Mouse (Mus musculus): ENCODE results near the gene Polr2b.

Polr2b gene

DNA sequence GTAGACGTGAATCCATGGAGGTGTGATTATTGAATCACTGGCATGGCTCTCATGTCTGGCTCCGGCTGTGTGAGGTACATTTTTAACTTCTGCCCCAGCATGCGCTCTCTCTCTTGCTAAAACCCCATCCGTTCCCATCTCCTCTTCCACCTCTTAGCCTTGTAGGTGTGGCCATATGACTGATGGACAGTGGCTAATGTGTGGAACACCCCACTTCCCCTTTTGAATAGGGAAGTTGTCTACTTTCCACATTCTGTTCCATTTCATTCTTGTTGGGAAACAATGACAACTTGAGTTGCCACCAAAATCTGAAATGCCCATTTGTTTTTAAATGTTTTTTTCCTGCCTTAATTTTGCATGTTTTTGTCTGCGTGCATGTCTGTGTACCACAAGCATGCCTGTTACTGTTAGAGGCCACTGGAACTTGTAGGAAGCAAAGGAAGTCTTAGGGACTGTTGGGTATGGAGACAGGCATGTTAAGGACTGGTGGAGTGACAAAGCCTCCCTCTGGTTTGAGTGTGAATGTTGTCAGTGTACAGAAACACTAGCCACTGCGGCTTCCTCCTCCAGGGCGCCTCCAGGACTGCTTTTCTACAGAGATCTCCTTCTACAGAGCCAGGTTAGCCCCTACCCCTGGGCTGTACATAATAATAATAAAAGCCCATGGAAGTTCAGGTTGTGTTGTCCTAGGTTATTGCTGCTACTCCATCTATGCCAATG, 17.0 kb upstream of the Polr2b start:
- in situ Hi-C loops (cut with MboI, MseI) = loop anchor here (5.0 kb wide), 1 partner anchor 49 kb away; no protein-coding TSS in a partner anchor

DNA sequence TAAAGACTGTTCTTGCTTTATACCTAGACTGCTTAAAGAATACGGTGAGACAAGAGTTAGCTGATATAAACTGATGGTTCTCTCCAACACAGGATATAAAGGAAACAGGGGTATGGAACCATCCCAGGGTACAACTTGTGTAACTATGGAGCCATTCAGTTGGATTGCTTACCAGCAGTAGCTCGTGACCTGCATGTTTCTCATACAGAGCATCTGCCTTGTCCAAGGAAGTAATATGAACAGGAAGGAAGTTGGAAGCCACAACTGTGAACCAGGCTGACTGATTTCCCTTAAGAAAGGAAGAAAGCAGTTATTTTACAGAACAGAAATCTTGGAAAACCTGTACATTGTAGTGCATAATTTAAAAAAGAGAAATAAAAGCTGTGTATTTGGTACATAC, 10.5 kb upstream of the Polr2b start:
- in situ Hi-C loops (cut with MboI, MseI) = no loop called here

DNA sequence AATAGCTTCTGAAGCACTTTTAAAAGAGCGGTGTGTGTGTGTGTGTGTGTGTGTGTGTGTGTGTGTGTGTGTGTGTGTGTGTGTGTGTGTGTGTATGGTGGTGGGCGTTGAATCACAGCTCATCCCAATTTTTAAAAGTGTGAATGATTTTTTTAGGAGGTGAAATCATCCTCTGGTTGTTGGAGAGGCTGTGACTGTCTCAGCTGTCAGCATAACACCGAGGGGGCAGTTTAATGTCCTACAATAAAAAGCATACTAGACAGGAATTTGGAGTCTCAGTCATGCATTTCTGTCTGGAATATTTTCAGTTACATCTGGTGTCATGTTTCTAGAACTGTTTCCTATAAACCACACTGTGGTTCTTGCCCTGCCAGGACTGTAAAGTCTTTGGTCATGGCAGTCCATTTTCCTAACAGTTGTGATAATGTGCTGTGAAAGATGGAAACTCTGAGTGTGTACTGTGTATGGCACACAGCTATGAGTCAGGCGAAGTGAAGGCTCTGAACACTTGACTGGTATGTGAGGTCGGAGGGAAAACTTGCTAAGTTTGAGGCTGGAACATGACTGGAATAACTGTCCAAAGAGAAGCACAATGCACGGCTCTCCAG, 8.5 kb upstream of the Polr2b start:
- in situ Hi-C loops (cut with MboI, MseI) = no loop called here

DNA sequence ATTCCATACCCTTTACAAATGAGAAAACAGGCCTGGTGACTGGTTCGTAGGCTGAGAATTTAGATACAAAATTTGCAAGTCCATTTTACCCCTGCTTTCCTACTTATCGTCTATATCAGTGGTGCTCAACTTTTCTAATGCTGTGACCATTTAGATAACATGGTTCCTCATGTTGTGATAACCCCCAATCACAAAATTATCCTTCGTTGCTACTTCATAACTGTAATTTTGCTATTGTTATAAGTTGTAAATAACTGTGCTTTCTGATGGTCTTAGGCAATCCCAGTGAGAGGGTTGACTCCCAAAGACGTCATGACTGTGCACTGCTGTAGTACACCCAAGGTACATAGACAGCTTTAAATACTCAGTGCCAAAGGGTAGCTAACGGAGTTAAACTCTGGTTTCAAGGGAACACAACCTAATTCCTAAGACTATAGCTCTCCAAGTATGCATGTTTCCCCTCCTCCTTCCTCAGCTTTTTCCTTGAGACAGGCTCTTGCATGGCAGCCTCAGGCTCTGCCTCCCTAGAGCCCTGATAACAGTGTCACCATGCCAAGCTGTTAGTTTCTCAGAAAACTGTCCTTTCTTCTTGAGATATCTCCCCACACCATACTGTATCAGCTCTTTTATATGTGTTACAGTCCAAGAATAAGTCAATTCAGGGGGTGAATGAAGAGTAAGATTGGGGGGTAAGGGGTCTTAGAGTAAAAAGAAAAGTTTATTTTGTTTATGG, 2.0 kb upstream of the Polr2b start:
- in situ Hi-C loops (cut with MboI, MseI) = no loop called here

DNA sequence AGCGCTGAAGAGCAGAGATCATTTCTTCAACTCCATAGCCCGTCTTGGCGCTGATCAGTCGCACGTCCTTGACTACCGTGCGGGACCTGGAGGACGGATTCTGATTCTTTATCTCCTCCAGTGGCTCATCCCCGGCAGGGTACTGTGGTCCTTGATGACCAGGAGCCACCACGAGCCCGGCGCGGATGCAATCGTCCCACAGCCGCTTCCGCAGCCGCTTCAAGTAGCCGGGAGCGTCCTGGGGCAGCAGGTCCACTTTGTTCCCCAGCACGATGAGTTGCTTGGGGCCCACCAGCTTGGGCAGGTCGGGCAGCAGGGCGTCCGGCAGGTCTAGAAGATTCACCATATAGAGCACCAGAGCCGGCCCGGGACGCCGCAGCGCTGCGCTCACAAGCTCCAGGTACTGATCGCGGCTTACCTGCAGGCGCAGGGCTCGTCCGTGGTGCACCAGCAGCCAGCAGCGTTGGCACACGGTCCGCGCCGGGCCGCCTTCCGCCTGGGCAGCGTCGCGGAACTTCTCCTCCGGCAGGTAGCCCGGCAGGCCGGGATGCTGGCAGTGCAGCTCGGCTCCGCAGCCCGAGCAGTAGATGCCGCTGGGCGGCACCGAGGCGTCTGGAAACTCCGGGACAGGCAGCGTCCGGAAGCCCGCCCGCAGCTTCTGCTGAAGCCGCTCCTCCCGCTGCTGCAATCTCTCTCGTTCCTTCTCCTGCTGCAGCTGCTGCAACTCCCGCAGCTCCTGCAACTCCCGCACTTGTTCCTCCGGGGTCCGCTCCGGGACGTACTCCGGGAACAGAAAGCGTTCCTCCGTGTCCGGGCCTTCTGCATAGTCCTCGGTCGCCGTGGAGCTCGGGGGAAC, 668 bp upstream of the Polr2b start:
- in situ Hi-C loops (cut with MboI, MseI) = no loop called here

DNA sequence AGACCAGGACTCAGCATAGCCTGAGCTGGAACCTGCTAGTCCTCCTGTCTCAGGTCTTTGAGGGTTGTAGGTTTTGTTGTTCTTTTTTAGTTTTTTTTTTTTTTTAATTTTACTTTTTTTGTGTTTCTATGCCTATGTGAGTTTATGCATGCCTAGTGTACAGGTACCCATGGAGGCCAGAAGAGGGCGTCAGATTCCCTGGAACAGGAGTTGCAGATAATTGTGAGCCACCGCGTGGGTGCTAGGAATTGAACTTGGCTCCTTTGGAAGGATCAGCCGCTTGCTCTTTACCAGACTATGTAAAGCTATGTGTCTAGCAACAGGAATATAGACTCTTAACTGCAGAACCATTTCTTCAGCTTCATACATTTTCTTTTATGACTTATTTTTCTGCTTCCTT, 4.3 kb downstream of the Polr2b start:
- in situ Hi-C loops (cut with MboI, MseI) = no loop called here

DNA sequence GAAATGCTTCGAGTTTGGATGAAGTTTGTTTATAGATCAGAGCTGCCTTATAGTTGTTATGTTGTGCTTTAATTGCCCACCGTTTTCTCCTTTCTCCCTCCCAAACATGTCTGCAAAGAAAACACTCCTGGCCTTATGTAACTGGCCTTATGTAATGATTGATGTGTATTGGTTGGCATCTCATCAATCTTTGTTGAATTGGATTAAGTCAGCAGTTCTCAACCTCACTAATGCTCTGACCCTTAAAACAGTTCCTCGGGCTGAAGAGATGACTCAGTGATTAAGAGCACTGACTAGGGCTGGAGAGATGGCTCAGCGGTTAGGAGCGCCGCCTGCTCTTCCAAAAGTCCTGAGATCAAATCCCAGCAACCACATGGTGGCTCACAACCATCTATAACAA, 5.0 kb downstream of the Polr2b start:
- in situ Hi-C loops (cut with MboI, MseI) = loop anchor here (5.0 kb wide), 1 partner anchor 338 kb away; no protein-coding TSS in a partner anchor

DNA sequence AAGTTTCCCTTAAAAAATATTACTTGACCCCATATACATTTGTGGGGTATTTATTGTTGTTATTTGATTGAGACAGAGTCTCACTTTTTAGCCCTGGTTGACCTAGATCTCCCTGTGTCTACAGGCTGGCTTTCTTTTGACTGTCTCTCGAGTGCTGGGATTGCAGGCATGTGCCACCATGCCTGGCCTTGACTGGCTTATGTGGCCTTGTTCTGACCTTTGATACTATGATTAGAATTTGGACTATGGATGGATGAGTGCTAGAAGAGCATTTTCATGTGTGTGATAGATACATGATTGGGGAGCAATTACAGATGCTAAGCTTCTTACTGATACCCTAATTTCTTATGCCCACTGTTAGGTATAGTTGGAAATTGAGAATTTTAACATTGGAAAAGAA, 15.0 kb downstream of the Polr2b start:
- in situ Hi-C loops (cut with MboI, MseI) = no loop called here

DNA sequence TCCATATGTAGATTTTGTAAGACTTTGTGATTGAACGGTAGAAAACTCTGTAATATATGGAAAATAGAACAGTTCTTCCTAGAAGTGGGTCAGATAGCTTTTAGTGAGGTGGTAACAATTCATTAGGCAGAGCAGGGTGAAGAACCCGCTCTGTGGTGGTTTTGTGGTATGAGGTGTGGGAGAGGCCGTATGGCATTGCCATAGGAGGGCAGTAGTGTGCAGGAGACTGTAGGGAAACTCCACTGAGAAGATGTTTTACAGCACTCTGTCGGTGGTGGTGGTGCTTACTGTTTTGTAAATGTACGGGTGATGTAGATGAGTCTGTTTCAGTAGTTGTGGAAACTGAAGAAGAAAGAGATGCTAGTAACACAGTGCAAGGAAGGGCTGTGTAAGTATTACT, 20.2 kb downstream of the Polr2b start:
- in situ Hi-C loops (cut with MboI, MseI) = no loop called here

DNA sequence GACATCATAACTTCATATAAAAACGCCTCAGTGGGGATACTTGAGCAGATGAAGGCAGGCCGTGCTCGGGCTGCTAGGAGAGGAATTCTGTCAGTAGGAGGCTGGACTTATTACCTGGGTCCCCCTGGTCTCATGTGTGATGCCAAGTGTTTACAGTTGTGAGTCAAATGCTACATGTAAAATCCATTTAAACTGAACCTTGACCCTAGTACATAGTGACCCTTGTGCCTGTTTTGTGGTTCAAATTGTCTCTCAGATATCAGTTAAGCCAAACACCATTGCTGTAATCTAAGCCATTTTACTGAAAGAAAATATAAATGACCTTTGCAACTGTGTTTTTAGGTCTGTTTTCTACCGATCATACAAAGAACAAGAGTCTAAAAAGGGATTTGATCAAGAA, 30.1 kb downstream of the Polr2b start:
- in situ Hi-C loops (cut with MboI, MseI) = loop anchor here (5.0 kb wide), 1 partner anchor 48 kb away; no protein-coding TSS in a partner anchor

DNA sequence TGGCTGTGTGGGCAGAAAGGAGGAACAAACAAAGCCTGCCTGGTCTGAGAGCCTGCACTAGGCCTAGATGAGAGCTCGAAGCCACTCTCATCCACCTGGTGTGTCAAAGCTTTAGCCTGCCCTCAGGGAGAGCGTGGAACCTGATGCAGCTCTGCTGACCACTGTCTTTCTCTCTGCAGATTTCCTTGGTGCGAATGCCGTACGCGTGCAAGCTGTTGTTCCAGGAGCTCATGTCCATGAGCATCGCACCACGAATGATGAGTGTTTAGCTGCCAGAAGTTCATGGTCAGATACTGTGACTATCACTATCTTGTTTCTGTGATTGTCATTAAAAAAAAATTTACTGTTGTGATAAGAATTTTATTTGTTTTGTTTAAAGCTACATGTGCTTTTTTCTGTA, 39.0 kb downstream of the Polr2b start:
- in situ Hi-C loops (cut with MboI, MseI) = no loop called here

DNA sequence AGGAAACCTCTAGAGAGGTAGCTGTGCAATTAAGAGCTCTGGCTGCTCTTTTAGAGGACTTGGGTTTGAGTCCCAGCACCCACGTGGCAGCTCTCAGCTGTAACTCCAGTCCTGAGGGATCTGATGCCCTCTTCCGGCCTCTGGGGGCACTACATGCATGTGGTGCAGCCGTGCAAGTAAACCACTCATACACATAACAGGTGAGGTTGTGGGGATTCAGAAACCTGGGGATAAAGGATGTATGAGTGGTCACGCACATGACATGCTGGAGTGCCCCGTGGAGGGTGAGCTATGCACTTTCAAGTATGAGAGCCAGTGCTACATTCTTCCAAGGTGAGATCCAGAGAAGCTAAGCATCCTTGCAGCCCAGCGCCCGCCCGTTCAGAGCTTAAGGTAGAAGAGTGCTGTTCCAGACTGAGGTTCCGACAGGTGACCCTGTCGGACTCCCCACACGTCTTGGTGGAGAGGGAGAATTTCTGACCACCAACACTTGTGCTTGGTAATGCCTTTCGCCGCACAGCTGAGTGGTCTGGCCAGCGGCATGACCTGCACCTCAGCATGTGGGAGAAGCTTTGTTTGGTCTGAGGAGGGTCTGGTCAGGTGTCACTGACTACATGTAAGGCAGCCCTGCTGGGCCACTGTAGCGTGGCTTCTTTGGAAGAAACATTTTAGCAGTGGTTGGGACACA, 40.2 kb downstream of the Polr2b start:
- in situ Hi-C loops (cut with MboI, MseI) = no loop called here

DNA sequence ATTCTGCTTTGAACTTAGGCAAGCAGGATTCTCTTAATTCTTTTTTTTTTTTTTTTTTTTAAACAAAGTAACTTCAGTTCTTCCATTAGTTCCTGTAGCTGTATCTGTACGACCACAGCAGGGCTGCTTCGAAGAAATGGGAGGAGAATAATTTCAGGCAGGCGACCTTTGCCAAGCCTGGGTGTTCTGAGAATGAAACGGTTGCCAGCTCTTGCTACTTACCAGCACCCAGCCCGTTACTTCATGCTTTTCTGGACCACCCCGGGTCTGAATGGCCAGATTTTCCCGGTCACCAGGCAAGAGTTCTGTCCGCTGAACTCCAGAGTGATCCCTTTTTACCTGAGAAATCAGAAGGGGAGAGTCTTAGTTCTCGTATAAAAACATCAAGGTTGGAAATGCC, 41.7 kb downstream of the Polr2b start:
- in situ Hi-C loops (cut with MboI, MseI) = no loop called here

DNA sequence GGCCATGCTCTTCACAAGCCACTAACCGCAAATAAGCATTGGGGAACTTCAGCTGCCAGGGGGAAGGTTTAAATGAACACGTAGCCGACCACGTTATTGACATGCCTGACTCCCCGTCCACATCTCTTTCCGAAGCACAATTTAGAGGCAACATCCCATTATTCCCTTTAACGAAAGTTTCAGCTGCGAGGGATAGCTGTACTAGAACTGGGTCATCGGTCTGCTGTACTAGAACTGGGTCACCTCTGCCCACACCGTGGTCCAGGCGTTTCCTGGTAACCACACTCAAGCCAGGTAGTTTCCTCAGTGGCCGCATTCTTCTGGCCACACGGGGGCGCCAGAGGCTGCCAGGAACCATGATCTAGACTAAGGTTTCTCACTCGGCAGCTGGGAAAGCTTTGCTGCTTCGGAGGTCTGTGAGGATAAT, 44.4 kb downstream of the Polr2b start:
- in situ Hi-C loops (cut with MboI, MseI) = no loop called here

DNA sequence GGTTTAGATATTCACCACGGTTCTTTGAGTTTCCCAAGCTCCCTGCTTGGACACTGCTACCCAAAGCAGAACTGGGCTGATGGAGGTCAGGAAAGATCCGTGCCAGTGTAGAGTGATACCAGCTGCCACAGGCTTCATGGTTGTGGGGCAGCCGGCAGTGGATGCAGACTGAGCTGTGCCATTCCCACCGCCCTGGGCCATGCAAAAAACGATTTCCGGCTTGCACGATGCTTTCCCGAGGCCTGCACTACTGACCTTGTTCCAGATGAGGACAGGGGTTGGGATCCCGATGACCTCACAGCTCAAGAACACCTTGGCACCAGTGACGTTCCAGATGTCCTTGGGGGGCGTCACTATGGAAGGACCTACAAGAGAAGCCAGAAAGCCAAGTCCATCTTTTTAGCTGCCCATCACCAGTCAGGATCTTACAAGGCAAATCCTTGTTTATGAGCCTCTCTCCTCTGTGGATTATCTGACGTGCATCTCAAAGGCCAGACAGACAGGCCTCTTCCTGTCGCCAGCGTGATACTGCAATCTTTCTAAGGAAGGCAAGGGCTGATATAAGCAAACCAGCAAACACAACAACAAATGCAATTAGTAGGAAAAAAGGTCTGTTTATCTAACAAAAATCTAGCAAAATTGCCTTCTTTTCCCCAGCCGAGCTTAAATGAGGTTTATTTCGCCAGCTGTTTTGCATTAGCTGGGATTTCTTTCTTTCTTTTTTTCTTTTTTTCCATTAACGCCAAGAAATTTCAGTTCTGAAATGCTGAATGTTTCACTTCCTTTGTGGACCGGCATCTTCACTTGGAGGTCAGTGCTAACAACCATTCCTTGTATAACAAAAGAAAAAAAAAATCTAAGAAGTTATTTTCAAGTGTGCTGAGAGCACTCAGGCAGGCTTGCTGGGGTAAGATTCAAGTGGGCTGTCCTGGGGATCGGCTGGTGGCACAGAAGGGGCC, 45.6 kb downstream of the Polr2b start:
- in situ Hi-C loops (cut with MboI, MseI) = loop anchor here (5.0 kb wide), 2 partner anchors 47 to 107 kb away; no protein-coding TSS in a partner anchor

DNA sequence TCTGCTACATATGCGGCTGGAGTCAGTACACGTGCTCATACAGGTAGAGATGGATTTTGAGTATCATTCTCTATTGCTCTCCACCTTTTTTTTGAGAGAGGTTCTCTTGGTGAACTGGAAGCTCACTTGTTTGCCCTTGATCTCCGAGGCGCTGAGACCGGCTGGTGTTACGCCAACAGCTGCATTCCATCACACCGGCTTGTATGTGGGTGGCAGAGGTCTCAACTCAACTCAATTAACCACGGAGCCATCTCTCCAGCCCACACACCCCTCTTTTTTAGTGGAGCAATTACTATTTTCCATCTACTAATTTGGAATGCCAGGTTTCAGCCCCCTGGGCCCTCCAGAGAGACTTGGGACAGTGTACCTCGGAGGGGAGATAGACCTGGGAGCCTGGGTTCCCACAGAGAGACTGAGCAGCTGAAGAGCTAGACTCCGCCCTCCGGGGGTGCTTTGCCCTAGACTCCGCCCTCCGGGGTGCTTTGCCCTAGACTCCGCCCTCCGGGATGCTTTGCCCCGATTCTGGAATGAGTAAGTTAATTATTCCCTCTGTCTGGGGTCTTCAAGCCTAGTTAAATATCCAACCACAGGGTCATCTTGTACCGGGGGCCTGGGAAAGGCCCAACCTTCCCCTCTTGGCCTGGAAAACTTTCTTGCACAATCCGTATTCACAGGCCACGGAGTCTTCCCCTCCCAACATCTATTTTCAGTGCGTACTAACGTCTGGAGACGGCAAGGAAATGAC, 47.6 kb downstream of the Polr2b start:
- in situ Hi-C loops (cut with MboI, MseI) = loop anchor here (5.0 kb wide), 2 partner anchors 45 to 105 kb away; no protein-coding TSS in a partner anchor

DNA sequence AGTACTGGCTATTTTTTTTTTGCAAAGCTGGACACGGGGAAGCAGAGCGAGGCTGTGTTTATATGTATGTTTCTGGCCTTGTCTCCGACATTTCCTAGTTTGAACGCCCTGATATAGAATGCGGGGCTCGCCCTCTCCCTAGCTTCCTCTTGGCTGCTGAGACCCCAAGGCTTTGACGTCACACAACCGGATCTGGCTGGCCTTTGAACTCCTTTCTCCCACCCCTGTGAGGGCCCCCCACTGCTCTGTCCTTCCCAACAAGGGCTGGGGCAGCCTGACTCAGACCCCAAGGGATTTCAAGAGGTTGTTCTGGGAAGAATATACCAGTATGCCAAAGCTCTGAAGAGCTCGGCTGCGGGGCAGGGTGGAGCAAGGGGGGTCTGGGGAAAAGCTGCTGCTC, 48.4 kb downstream of the Polr2b start:
- in situ Hi-C loops (cut with MboI, MseI) = loop anchor here (5.0 kb wide), 2 partner anchors 44 to 104 kb away; no protein-coding TSS in a partner anchor

DNA sequence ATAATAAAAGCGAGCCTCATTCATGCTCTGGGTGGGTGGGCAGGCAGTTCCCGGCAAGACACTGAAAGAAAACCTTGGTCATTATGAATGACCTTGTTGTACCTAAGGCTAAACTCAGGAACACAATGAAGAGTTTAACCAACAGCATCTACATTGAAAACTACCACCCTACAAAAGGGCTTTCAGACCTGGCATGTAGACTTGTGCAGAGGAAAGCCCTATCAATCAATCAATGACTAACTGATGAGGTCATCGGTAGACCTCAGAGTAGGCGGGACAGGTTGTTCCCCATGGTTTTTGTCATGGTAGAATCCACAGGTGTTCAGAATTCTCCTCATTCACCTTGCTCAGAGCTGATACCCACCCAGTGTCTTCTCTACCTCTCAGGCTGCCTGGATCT, 50.0 kb downstream of the Polr2b start:
- in situ Hi-C loops (cut with MboI, MseI) = loop anchor here (5.0 kb wide), 2 partner anchors 42 to 102 kb away; no protein-coding TSS in a partner anchor

DNA sequence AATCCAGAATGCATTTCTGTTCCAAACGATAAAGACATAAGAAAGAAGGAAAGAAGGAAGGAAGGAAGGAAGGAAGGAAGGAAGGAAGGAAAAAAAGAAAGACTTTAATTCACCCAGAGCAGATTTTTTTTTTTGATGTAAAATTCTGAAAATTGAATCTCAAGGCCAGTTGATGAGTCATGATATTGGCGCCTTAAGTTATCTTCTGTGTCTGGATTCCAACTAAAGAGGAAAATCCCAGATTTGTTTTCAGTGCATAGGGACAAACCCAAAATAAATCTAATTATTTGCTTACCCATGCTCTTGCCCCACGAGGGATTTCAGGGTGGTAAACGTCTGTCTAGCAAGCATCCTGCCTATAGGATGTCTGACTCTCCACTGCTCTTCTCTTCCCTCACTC, 51.1 kb downstream of the Polr2b start:
- in situ Hi-C loops (cut with MboI, MseI) = no loop called here
